Mouse (Mus musculus) embryonic fibroblast, embryonic 13.5 days (primary cell): ENCODE measurements around the gene Pdia5.

Experiments used
- CTCF ChIP-seq: IDR thresholded peaks from 2 replicates; pipeline ENCODE4 v1.5.1; 2011; ENCODE audit warnings: mild to moderate bottlenecking, control low read depth, low read length, moderate library complexity, borderline replicate concordance; ENCODE audit not compliant: insufficient read depth
- POLR2A ChIP-seq: IDR thresholded peaks from 2 replicates; pipeline ENCODE4 v1.6.1; 2011; ENCODE audit warnings: low read depth, mild to moderate bottlenecking, control low read depth, low read length, moderate library complexity

DNA sequence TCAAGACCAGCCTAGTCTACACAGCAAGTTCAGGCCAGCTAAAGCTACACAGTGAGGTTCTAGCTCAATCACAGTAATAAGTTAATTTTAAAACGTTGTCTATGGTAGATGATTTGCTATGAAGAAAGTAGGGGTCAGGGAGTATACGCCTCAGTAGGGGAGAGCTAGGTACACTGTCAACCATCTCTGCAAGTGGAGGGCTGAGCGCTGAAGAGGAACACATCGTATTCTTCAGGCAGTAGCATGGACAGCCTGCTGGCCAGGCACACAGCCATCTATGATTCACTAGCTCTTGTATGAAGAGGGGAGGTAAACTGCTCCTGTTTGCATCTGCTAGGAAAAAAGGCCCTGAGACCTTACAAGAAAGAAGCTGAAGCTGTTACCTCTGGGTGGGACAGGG lies 65.7 kb downstream of the Pdia5 start:
- TF ChIP-seq CTCF (no peak), POLR2A (no peak)
